Mouse (Mus musculus): ENCODE data around the gene Cpne4. TPM values are rescaled to one million over a fixed set of nuclear protein-coding genes. Genes with fewer than 3 reads are reported as not detected.

The Cpne4 gene
- total and polyA plus RNA-seq, 3 experiments, result not detected

DNA sequence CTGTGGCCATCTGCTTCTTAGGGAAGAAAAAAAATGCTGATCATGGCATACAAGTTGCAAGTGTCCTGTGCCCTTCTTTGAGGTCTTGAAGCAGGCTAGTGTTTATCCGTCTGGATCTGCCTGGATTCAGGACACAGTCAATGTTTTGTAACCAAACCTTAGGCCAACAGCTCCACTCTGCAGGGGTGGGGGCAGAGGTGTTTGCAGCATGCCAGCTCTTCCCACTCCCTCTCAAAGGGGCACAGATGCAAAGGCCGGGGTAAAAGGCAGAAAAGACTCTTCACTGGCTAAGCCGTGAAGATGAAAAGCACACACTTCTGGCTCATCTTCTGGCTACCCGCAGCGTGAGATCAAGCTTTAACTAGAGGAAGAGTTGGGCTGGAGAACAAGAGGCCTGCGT lies 69.6 kb downstream of the Cpne4 start:
- Histone ChIP-seq H3K36me3 (replicated peaks in 1 of 2; ENCODE audit: control insufficient read depth in 1 of 2, insufficient read depth in 1 of 2, low read length in 1 of 2) (no peaks in the 10 kb centered on the region), H3K27ac (ENCODE audit: insufficient read depth, low read depth) (no peak overlapping the region), H3K4me2 (ENCODE audit: insufficient read depth, low read depth, poor library complexity, severe bottlenecking) (no peak overlapping the region), H3K4me1 (ENCODE audit: control insufficient read depth in 1 of 2, insufficient read depth in 2 of 2) (no peaks in the 10 kb centered on the region), H3K79me2 (replicated peaks; ENCODE audit: control insufficient read depth, extremely low read depth, insufficient read depth, poor library complexity, severe bottlenecking) (no peaks in the 10 kb centered on the region), H3K4me3 (replicated peaks in 1 of 3; ENCODE audit: low read depth in 2 of 3, low read length in 2 of 3, poor library complexity in 1 of 3) (no peak overlapping the region), H3K9me3 (replicated peaks; ENCODE audit: low read length) (no peaks in the 10 kb centered on the region), H3K27me3 (replicated peaks) (peaks cover 81% of the 10 kb centered on the region), H3K9ac (ENCODE audit: insufficient read depth, low read depth) (no peak overlapping the region)
- DNase-seq (ENCODE audit: extremely low read depth), result no peak
- TF ChIP-seq TBP (conservative IDR thresholded peaks at IDR 0.05; ENCODE audit: low read depth, low read length), result no peak
- no peak for TF ChIP-seq SMC3 (IDR thresholded peaks at IDR 0.05; ENCODE audit: low read depth, low read length)
- TF ChIP-seq UBTF (IDR thresholded peaks at IDR 0.05; ENCODE audit: low read depth, low read length), result no peak
- TF ChIP-seq TCF12 (IDR thresholded peaks at IDR 0.05; ENCODE audit: low read depth, low read length), result no peak
- TF ChIP-seq RAD21 (IDR thresholded peaks at IDR 0.05; ENCODE audit: low read depth, low read length), result no peak
- no peak for TF ChIP-seq MEF2A (IDR thresholded peaks at IDR 0.05; ENCODE audit: borderline replicate concordance, low read depth, low read length)
- TF ChIP-seq USF2 (conservative IDR thresholded peaks at IDR 0.05; ENCODE audit: low read depth, low read length), result no peak
- no peak for TF ChIP-seq NRF1 (IDR thresholded peaks at IDR 0.05; ENCODE audit: low read depth, low read length)
- dilution Hi-C loops (cut with MboI; ENCODE audit: extremely low pct_ligation_motif_present, extremely low pct_unique_long_range_greater_than_20kb, low sequenced_read_pairs), result no loop called here
- in situ Hi-C loops (cut with MboI; ENCODE audit: low pct_ligation_motif_present, low pct_unique_long_range_greater_than_20kb, low sequenced_read_pairs), result no loop called here

DNA sequence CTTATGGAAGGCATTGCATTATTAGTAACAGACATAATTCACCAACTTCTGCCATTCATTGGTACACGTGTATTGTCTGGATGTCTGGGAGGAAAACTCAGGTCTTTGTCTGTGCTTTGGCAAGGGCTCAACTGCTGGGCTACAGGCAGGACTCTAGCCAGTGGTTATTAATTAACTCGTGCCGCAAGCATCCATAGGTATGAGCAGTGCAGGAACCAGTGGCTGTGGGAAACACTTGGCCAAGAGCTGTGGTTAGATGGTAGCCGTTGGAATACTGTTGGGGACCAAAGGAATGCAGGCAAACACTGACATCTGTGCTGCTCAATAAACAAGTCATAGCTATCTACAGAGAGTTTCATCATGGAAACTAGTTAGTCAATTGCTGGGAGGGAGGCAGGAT lies 76.5 kb downstream of the Cpne4 start:
- dilution Hi-C loops (cut with MboI; ENCODE audit: extremely low pct_ligation_motif_present, extremely low pct_unique_long_range_greater_than_20kb, low sequenced_read_pairs), result no loop called here

DNA sequence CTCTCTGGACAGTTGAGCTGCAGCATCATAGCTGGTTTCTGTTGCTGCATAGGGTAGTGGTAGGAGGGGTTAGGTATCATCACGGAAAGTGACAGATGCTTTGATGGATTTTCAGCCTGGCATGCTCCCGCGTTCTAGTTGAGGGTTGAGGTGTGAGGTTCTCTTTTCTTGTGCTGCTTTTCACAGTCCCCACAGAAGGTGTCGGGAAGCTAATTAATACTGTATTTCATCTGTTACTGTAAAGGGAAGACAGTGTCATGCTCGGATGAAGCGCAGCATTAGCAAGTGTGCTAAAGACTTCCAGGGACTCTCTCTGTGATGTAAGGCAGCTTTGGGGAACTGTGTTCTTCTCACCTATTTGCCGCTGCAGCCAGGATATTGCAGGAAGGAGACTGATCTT lies 80.7 kb downstream of the Cpne4 start:
- Histone ChIP-seq H3K27ac (ENCODE audit: insufficient read depth, low read depth) (no peak overlapping the region), H3K4me2 (ENCODE audit: insufficient read depth, low read depth, poor library complexity, severe bottlenecking) (no peak overlapping the region), H3K36me3 (replicated peaks in 1 of 2; ENCODE audit: control insufficient read depth in 1 of 2, insufficient read depth in 1 of 2, low read length in 1 of 2) (no peaks in the 10 kb centered on the region), H3K4me1 (ENCODE audit: control insufficient read depth in 1 of 2, insufficient read depth in 2 of 2) (no peaks in the 10 kb centered on the region), H3K4me3 (replicated peaks in 1 of 3; ENCODE audit: low read depth in 2 of 3, low read length in 2 of 3, poor library complexity in 1 of 3) (no peak overlapping the region), H3K27me3 (replicated peaks) (peaks cover 61% of the 10 kb centered on the region), H3K9me3 (replicated peaks; ENCODE audit: low read length) (no peaks in the 10 kb centered on the region), H3K9ac (ENCODE audit: insufficient read depth, low read depth) (no peak overlapping the region), H3K79me2 (replicated peaks; ENCODE audit: control insufficient read depth, extremely low read depth, insufficient read depth, poor library complexity, severe bottlenecking) (no peaks in the 10 kb centered on the region)
- no peak for DNase-seq (ENCODE audit: extremely low read depth)
- dilution Hi-C loops (cut with MboI; ENCODE audit: extremely low pct_ligation_motif_present, extremely low pct_unique_long_range_greater_than_20kb, low sequenced_read_pairs) (no loop called here), in situ Hi-C loops (cut with MboI; ENCODE audit: low pct_ligation_motif_present, low pct_unique_long_range_greater_than_20kb, low sequenced_read_pairs) (no loop called here)
- TF ChIP-seq KAT2A (IDR thresholded peaks at IDR 0.05; ENCODE audit: insufficient replicate concordance, low read length), result no peak
- no peak for TF ChIP-seq TBP (conservative IDR thresholded peaks at IDR 0.05; ENCODE audit: low read depth, low read length)
- TF ChIP-seq USF2 (conservative IDR thresholded peaks at IDR 0.05; ENCODE audit: low read depth, low read length), result no peak
- no peak for TF ChIP-seq MAZ (IDR thresholded peaks at IDR 0.05; ENCODE audit: low read depth, low read length)
- no peak for TF ChIP-seq MAFK (IDR thresholded peaks at IDR 0.05; ENCODE audit: insufficient replicate concordance, low read length)
- TF ChIP-seq CTCF (conservative IDR thresholded peaks at IDR 0.05 in 1 of 2, IDR thresholded peaks at IDR 0.05 in 1 of 2; ENCODE audit: low read depth in 2 of 2, low read length in 2 of 2), result no peak

More for the DNA sequence above, 76.5 kb downstream of the Cpne4 start:
- DNase-seq (ENCODE audit: extremely low read depth), result no peak
- no peak overlapping the region for H3K27ac ChIP-seq (ENCODE audit: insufficient read depth, low read depth)
- in situ Hi-C loops (cut with MboI; ENCODE audit: low pct_ligation_motif_present, low pct_unique_long_range_greater_than_20kb, low sequenced_read_pairs), result no loop called here
- no peak for TF ChIP-seq MYC (IDR thresholded peaks at IDR 0.05; ENCODE audit: low read depth, low read length)
- no peak for TF ChIP-seq IRF4 (IDR thresholded peaks at IDR 0.05; ENCODE audit: low read depth, low read length)
- no peak for TF ChIP-seq NRF1 (IDR thresholded peaks at IDR 0.05; ENCODE audit: low read depth, low read length)
- TF ChIP-seq GABPA (IDR thresholded peaks at IDR 0.05; ENCODE audit: insufficient replicate concordance, low read depth, low read length), result no peak
- no peak for TF ChIP-seq SMC3 (IDR thresholded peaks at IDR 0.05; ENCODE audit: low read depth, low read length)
- no peak for TF ChIP-seq E2F4 (IDR thresholded peaks at IDR 0.05; ENCODE audit: insufficient replicate concordance, low read depth, low read length)
- no peak for TF ChIP-seq MAZ (IDR thresholded peaks at IDR 0.05; ENCODE audit: low read depth, low read length)
- TF ChIP-seq ZC3H11A (IDR thresholded peaks at IDR 0.05; ENCODE audit: low read depth, low read length), result no peak
- no peak for TF ChIP-seq EP300 (IDR thresholded peaks at IDR 0.05; ENCODE audit: low read length)
- TF ChIP-seq KAT2A (IDR thresholded peaks at IDR 0.05; ENCODE audit: insufficient replicate concordance, low read length), result no peak
- H3K4me1 ChIP-seq (ENCODE audit: control insufficient read depth in 1 of 2, insufficient read depth in 2 of 2), result no peaks in the 10 kb centered on the region
- no peak overlapping the region for H3K4me3 ChIP-seq (replicated peaks in 1 of 3; ENCODE audit: low read depth in 2 of 3, low read length in 2 of 3, poor library complexity in 1 of 3)
- no peaks in the 10 kb centered on the region for H3K9me3 ChIP-seq (replicated peaks; ENCODE audit: low read length)
- no peak overlapping the region for H3K9ac ChIP-seq (ENCODE audit: insufficient read depth, low read depth)
- no peak overlapping the region for H3K4me2 ChIP-seq (ENCODE audit: insufficient read depth, low read depth, poor library complexity, severe bottlenecking)
- H3K79me2 ChIP-seq (replicated peaks; ENCODE audit: control insufficient read depth, extremely low read depth, insufficient read depth, poor library complexity, severe bottlenecking), result no peaks in the 10 kb centered on the region
- no peaks in the 10 kb centered on the region for H3K36me3 ChIP-seq (replicated peaks in 1 of 2; ENCODE audit: control insufficient read depth in 1 of 2, insufficient read depth in 1 of 2, low read length in 1 of 2)
- H3K27me3 ChIP-seq (replicated peaks), result peaks cover 74% of the 10 kb centered on the region
